Mouse (Mus musculus): ENCODE measurements around the gene Nthl1. TPM values are rescaled to one million over a fixed set of nuclear protein-coding genes. Genes with fewer than 3 reads are reported as not detected.

Gene Nthl1
- polyA plus RNA-seq, 1 experiment: 12.6 TPM

DNA sequence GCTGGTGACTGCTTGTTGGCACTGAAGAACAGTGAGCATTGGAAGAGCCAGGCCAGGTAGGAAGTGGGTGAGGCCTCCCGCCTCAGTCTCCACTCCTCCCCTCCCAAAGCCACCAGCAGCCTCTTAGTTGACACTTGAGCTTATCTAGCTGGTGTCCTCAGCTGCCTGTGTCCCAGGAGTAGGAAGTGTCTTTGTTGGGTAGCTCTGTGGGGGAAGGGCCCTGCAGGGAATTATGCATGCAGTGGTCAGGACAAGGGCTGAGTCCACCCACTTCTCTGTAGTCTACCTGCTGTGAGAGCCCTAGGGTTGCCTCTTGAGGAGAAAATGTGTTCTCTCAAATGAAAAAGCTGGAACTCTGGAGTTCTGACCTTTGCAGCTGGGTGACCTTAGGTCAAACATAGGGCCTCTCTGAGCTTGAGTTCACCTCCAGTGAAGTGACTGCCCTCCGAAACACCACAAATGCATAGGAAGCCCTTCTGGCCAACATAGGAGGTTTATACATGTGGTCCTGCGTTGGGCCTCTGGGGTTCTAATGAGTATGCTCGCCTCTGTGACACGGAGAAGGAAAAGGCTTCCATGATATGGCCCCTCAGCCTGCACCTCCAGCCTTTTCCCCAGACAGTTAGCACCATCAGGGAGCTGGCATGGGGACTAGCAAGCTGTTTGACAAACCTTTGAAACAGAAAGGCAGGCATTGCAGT, 4.5 kb downstream of the Nthl1 start:
- no peaks in the 10 kb centered on the region for H3K79me3 ChIP-seq (ENCODE audit: low read depth)
- H3K4me3 ChIP-seq (ENCODE audit: insufficient read depth, poor library complexity, severe bottlenecking): no peak overlapping the region
- H3ac ChIP-seq (ENCODE audit: control insufficient read depth, insufficient read length, low read depth): no peak overlapping the region
- H3K27me3 ChIP-seq (ENCODE audit: control insufficient read depth, insufficient read depth, insufficient read length): no peaks in the 10 kb centered on the region
- H3K79me2 ChIP-seq (ENCODE audit: control insufficient read depth, insufficient read depth): no peaks in the 10 kb centered on the region
- no peaks in the 10 kb centered on the region for H3K36me3 ChIP-seq (ENCODE audit: control insufficient read depth, insufficient read depth)
- no peak for TF ChIP-seq CEBPB (IDR thresholded peaks at IDR 0.05; ENCODE audit: low read depth)
- TF ChIP-seq MAX (IDR thresholded peaks at IDR 0.05): no peak
- no peak for TF ChIP-seq CTCF (IDR thresholded peaks at IDR 0.05; ENCODE audit: control insufficient read depth, insufficient read depth, insufficient read length)
- TF ChIP-seq MYOD1 (IDR thresholded peaks at IDR 0.05; ENCODE audit: control insufficient read depth, insufficient read length, low read depth): no peak
- no peak for TF ChIP-seq FOSL1 (IDR thresholded peaks at IDR 0.05; ENCODE audit: insufficient read depth, low read length, poor library complexity, severe bottlenecking)
- no peak for TF ChIP-seq USF1 (IDR thresholded peaks at IDR 0.05; ENCODE audit: low read depth)

DNA sequence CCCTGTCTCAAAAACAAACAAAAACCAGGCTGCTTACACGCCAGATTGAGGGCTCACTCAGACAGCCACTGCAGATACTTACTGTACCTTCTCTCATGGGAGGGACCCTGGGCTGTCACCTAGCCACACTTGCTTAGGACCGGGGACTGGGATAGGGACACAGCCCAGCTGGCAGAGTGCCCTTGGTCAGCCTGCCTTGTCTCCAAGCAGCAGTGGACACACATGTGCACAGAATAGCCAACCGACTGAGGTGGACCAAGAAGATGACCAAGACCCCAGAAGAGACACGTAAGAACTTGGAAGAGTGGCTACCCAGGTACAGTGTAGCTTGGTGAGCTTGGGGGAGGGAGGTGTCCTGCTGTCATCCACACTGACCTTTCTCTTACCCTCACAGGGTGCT, 5.7 kb downstream of the Nthl1 start:
- Histone ChIP-seq H3ac (ENCODE audit: control insufficient read depth, insufficient read length, low read depth) (no peak overlapping the region), H3K79me2 (ENCODE audit: control insufficient read depth, insufficient read depth) (no peaks in the 10 kb centered on the region), H3K36me3 (ENCODE audit: control insufficient read depth, insufficient read depth) (no peaks in the 10 kb centered on the region), H3K4me3 (ENCODE audit: insufficient read depth, poor library complexity, severe bottlenecking) (no peak overlapping the region), H3K79me3 (ENCODE audit: low read depth) (no peaks in the 10 kb centered on the region), H3K27me3 (ENCODE audit: control insufficient read depth, insufficient read depth, insufficient read length) (no peaks in the 10 kb centered on the region)
- TF ChIP-seq CTCF (IDR thresholded peaks at IDR 0.05; ENCODE audit: control insufficient read depth, insufficient read depth, insufficient read length) (no peak), CEBPB (IDR thresholded peaks at IDR 0.05; ENCODE audit: low read depth) (no peak)

DNA sequence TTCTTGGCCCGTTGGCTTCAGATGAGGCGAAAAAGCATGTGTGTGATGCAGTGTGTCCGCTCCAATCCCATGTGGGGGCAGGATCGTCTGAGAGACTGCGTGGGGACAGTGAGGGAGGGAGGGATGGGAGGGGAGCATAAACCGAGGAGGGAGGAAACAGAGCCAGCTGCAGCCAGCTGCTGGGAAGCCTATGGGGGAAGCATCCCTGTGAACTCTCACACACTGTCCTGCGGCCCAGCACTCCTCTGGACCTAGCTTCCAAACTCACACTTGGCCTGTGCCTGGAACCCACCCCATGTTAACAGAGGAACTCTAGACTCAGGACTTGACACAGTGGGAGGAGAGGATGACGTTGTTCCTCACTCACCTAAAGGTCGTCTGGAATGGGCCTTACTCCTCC, 6.4 kb downstream of the Nthl1 start:
- H3K27me3 ChIP-seq (ENCODE audit: control insufficient read depth, insufficient read depth, insufficient read length): no peaks in the 10 kb centered on the region
- H3K36me3 ChIP-seq (ENCODE audit: control insufficient read depth, insufficient read depth): no peaks in the 10 kb centered on the region
- H3ac ChIP-seq (ENCODE audit: control insufficient read depth, insufficient read length, low read depth): no peak overlapping the region
- no peaks in the 10 kb centered on the region for H3K79me3 ChIP-seq (ENCODE audit: low read depth)
- no peak overlapping the region for H3K4me3 ChIP-seq (ENCODE audit: insufficient read depth, poor library complexity, severe bottlenecking)
- H3K79me2 ChIP-seq (ENCODE audit: control insufficient read depth, insufficient read depth): no peaks in the 10 kb centered on the region
- TF ChIP-seq CEBPB (IDR thresholded peaks at IDR 0.05; ENCODE audit: low read depth): no peak
- TF ChIP-seq MAX (IDR thresholded peaks at IDR 0.05): no peak
- TF ChIP-seq CTCF (IDR thresholded peaks at IDR 0.05; ENCODE audit: control insufficient read depth, insufficient read depth, insufficient read length): no peak
- no peak for TF ChIP-seq FOSL1 (IDR thresholded peaks at IDR 0.05; ENCODE audit: insufficient read depth, low read length, poor library complexity, severe bottlenecking)
- no peak for TF ChIP-seq USF1 (IDR thresholded peaks at IDR 0.05; ENCODE audit: low read depth)
- TF ChIP-seq MYOD1 (IDR thresholded peaks at IDR 0.05; ENCODE audit: control insufficient read depth, insufficient read length, low read depth): no peak
- no peak for TF ChIP-seq MYOG (IDR thresholded peaks at IDR 0.05; ENCODE audit: control insufficient read depth, extremely low read depth, insufficient read length)

DNA sequence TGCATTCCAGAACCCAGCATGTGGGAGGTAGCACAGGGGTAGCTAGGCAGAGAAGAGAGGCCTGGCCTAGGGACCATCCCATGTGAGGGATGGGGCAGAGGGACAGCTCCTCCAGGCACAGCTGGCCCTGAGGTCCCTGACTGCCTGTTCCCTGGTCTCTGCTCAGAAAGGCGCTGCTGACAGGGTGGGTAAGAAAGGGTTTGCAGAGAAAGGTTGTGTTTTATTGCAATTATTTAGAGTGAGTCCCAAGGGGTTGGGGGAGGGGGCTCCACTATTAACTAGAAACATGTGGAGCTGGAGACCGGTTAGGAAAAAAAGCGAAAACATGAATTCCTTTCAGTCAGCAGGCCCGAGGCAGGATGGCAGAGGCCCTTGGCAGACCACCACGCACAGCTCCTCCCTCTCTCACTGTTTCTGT, 7.1 kb downstream of the Nthl1 start:
- no peak overlapping the region for H3K4me3 ChIP-seq (ENCODE audit: insufficient read depth, poor library complexity, severe bottlenecking)
- no peaks in the 10 kb centered on the region for H3K79me3 ChIP-seq (ENCODE audit: low read depth)
- no peaks in the 10 kb centered on the region for H3K27me3 ChIP-seq (ENCODE audit: control insufficient read depth, insufficient read depth, insufficient read length)
- H3ac ChIP-seq (ENCODE audit: control insufficient read depth, insufficient read length, low read depth): no peak overlapping the region
- H3K36me3 ChIP-seq (ENCODE audit: control insufficient read depth, insufficient read depth): no peaks in the 10 kb centered on the region
- H3K79me2 ChIP-seq (ENCODE audit: control insufficient read depth, insufficient read depth): no peaks in the 10 kb centered on the region
- TF ChIP-seq MYOD1 (IDR thresholded peaks at IDR 0.05; ENCODE audit: control insufficient read depth, insufficient read length, low read depth) (no peak), MYOG (IDR thresholded peaks at IDR 0.05; ENCODE audit: control insufficient read depth, extremely low read depth, insufficient read length) (no peak), MAX (IDR thresholded peaks at IDR 0.05) (no peak), FOSL1 (IDR thresholded peaks at IDR 0.05; ENCODE audit: insufficient read depth, low read length, poor library complexity, severe bottlenecking) (no peak), USF1 (IDR thresholded peaks at IDR 0.05; ENCODE audit: low read depth) (no peak), CEBPB (IDR thresholded peaks at IDR 0.05; ENCODE audit: low read depth) (no peak), CTCF (IDR thresholded peaks at IDR 0.05; ENCODE audit: control insufficient read depth, insufficient read depth, insufficient read length) (no peak)

DNA sequence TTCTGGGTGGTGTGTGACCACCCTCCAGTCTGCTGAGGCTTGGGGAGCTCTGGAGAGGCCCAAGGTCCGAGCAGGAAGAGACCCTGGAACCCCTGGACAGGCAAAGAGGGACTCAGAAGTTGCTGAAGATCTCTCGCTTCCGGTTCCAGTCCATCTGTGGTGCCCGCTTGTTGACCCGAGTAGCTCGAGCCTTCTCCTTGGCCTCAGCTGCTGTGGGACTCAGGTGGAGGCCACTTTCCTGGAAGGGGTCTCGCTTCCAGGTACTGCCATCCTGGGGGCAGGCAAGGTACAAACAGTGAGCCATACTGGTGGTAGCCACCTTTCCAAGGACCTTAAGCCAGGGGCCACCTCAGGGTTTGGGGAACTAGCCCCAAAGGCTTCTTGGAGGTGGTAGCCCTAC, 7.6 kb downstream of the Nthl1 start:
- H3K4me3 ChIP-seq (ENCODE audit: insufficient read depth, poor library complexity, severe bottlenecking): no peak overlapping the region
- no peak for TF ChIP-seq MYOG (IDR thresholded peaks at IDR 0.05; ENCODE audit: control insufficient read depth, extremely low read depth, insufficient read length)
- TF ChIP-seq CEBPB (IDR thresholded peaks at IDR 0.05; ENCODE audit: low read depth): no peak
- TF ChIP-seq CTCF (IDR thresholded peaks at IDR 0.05; ENCODE audit: control insufficient read depth, insufficient read depth, insufficient read length): no peak
- TF ChIP-seq FOSL1 (IDR thresholded peaks at IDR 0.05; ENCODE audit: insufficient read depth, low read length, poor library complexity, severe bottlenecking): no peak
- no peak for TF ChIP-seq MYOD1 (IDR thresholded peaks at IDR 0.05; ENCODE audit: control insufficient read depth, insufficient read length, low read depth)
- no peak for TF ChIP-seq USF1 (IDR thresholded peaks at IDR 0.05; ENCODE audit: low read depth)
- TF ChIP-seq MAX (IDR thresholded peaks at IDR 0.05): no peak
- no peaks in the 10 kb centered on the region for H3K79me2 ChIP-seq (ENCODE audit: control insufficient read depth, insufficient read depth)
- no peaks in the 10 kb centered on the region for H3K36me3 ChIP-seq (ENCODE audit: control insufficient read depth, insufficient read depth)
- no peak overlapping the region for H3ac ChIP-seq (ENCODE audit: control insufficient read depth, insufficient read length, low read depth)
- H3K79me3 ChIP-seq (ENCODE audit: low read depth): no peaks in the 10 kb centered on the region
- no peaks in the 10 kb centered on the region for H3K27me3 ChIP-seq (ENCODE audit: control insufficient read depth, insufficient read depth, insufficient read length)

DNA sequence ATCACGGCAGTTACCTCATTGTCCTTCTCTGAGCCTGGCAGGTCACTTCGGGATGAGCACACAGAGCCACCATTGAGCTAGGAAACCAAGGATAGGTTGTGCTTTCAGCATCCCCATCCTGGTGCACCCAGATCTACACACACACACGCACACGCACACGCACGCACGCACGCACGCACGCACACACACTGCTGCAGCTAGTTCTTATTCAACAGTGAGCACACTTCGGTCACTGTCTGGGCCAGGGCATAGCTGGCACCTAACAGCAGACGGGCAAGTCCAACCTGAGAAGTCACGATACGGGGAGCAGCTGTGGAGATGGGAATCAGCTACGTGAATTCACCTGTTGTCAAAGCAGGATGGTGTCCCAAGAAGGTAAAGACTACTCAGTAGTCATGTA, 8.1 kb downstream of the Nthl1 start:
- Histone ChIP-seq H3K36me3 (ENCODE audit: control insufficient read depth, insufficient read depth) (no peaks in the 10 kb centered on the region), H3K27me3 (ENCODE audit: control insufficient read depth, insufficient read depth, insufficient read length) (no peaks in the 10 kb centered on the region), H3K4me3 (ENCODE audit: insufficient read depth, poor library complexity, severe bottlenecking) (no peak overlapping the region), H3K79me2 (ENCODE audit: control insufficient read depth, insufficient read depth) (no peaks in the 10 kb centered on the region), H3ac (ENCODE audit: control insufficient read depth, insufficient read length, low read depth) (no peak overlapping the region), H3K79me3 (ENCODE audit: low read depth) (no peaks in the 10 kb centered on the region)
- TF ChIP-seq USF1 (IDR thresholded peaks at IDR 0.05; ENCODE audit: low read depth) (no peak), MYOG (IDR thresholded peaks at IDR 0.05; ENCODE audit: control insufficient read depth, extremely low read depth, insufficient read length) (no peak), CTCF (IDR thresholded peaks at IDR 0.05; ENCODE audit: control insufficient read depth, insufficient read depth, insufficient read length) (no peak), MYOD1 (IDR thresholded peaks at IDR 0.05; ENCODE audit: control insufficient read depth, insufficient read length, low read depth) (no peak), CEBPB (IDR thresholded peaks at IDR 0.05; ENCODE audit: low read depth) (no peak), MAX (IDR thresholded peaks at IDR 0.05) (no peak), FOSL1 (IDR thresholded peaks at IDR 0.05; ENCODE audit: insufficient read depth, low read length, poor library complexity, severe bottlenecking) (no peak)

Measured in C2C12 (cell line).